Mouse (Mus musculus) kidney, postnatal 0 days (tissue): ENCODE measurements around the gene Zfp146. TPM values are rescaled to one million over a fixed set of nuclear protein-coding genes. Genes with fewer than 3 reads are reported as not detected.

Experiments used
- ATAC-seq: fragments of 200-750 bp; cut with Nextera tagmentation; replicated peaks from 2 replicates; pipeline ENCODE4 v1.8.0; 2017; ENCODE audit warnings: low read depth, moderate number of reproducible peaks, moderate TSS enrichment, moderate library complexity; ENCODE audit not compliant: low FRiP score
- DNase-seq: peaks from one replicate; pipeline ENCODE4 v3.0.0-alpha.2; 2016; ENCODE audit warnings: low spot score
- H3K27ac ChIP-seq: fragments of 300-500 bp; sonication (generic); 2 replicates; pipeline ENCODE4 v1.5.1; 2014; ENCODE audit warnings: mild to moderate bottlenecking
- H3K27me3 ChIP-seq: fragments of 300-500 bp; sonication (generic); 2 replicates; pipeline ENCODE4 v1.6.1; 2014; ENCODE audit warnings: low read length, mixed read lengths; ENCODE audit not compliant: insufficient read depth
- H3K36me3 ChIP-seq: fragments of 300-500 bp; sonication (generic); 2 replicates; pipeline ENCODE4 v1.6.1; 2014; ENCODE audit warnings: low read length, mixed read lengths; ENCODE audit not compliant: insufficient read depth
- H3K4me1 ChIP-seq: fragments of 300-500 bp; sonication (generic); replicated peaks from 2 replicates; pipeline ENCODE4 v1.6.1; 2014; ENCODE audit warnings: antibody characterized with exemption, low read length, mixed read lengths; ENCODE audit not compliant: insufficient read depth
- H3K4me2 ChIP-seq: fragments of 300-500 bp; sonication (generic); 2 replicates; pipeline ENCODE4 v1.6.1; 2014; ENCODE audit warnings: mild to moderate bottlenecking, low read length, moderate library complexity, mixed read lengths
- H3K4me3 ChIP-seq: fragments of 300-500 bp; sonication (generic); replicated peaks from 2 replicates; pipeline ENCODE4 v1.5.1; 2014; ENCODE audit warnings: low read depth, low read length
- H3K9ac ChIP-seq: fragments of 300-500 bp; sonication (generic); 2 replicates; pipeline ENCODE4 v1.6.1; 2014; ENCODE audit warnings: low read depth, low read length
- H3K9me3 ChIP-seq: fragments of 300-500 bp; sonication (generic); replicated peaks from 2 replicates; pipeline ENCODE4 v1.6.1; 2016; ENCODE audit warnings: low read length, inconsistent platforms, mixed read lengths
- CTCF ChIP-seq: IDR thresholded peaks from 2 replicates; pipeline ENCODE4 v1.5.1; 2016; ENCODE audit warnings: antibody characterized with exemption, low read depth, mild to moderate bottlenecking, moderate library complexity
- WGBS: fragments of 180-500 bp; shearing (Covaris S2); extraction: QIAGEN DNeasy Blood & Tissue Kit; methylation state at CpG from one replicate; pipeline ENCODE4 v1.1.7; 2014; 5-methylcytosine and 5-hydroxymethylcytosine counted together
- polyA plus RNA-seq: library from polyadenylated mRNA; unstranded; fragments of >200 nt; fragmentation: Nextera tagmentation; extraction: Ambion mirVana; gene quantifications from 2 replicates; pipeline ENCODE4 v1.2.1, GENCODE M21; 2015

The Zfp146 gene
- polyA plus RNA-seq, 1 experiment from 2014 or later: 10.6 TPM

DNA sequence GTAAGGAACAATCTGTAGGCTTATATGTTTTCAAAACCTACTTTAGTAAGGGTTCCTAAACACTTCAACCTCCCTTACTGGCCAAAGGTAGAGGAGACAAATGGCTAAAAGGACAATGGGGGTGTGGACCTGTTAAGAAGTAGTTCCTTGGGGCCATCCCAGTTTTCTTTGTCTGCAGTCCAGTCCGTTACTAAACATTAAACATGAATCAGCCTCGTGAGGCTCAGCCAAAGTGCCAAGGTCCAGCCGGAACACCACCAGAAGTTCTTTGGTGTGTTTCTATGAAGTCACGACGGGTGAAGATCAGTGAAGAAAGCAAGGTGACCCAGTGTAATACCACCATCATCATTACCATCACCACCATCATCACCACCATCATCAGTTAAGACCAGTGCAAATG lies 22.5 kb downstream of the Zfp146 start:
- peaks cover 14% of the 10 kb centered on the region for H3K9me3 ChIP-seq
- WGBS: 92% methylated on average over 5 of the region's 5 CpGs

GRCm38 (mm10) chr7:30143555-30144209 lies 25.9 kb downstream of the Zfp146 start:
- Histone ChIP-seq H3K27me3 (no peaks in the 10 kb centered on the region), H3K4me2 (peak overlapping the region; percentile 67), H3K9ac (peak overlapping the region; percentile 55), H3K4me1 (no peaks in the 10 kb centered on the region), H3K4me3 (peak overlapping the region; percentile 51), H3K36me3 (no peaks in the 10 kb centered on the region), H3K9me3 (0 out of 2 replicates have a peak, but pooled peaks cover 6% of the 10 kb centered on the region), H3K27ac (peak overlapping the region; percentile 62)
- TF ChIP-seq CTCF: no peak
- WGBS: 1% methylated on average over 35 of the region's 35 CpGs
- DNase-seq (peak; percentile 95), ATAC-seq (peak; percentile 91)

More for the DNA sequence above, 22.5 kb downstream of the Zfp146 start:
- ATAC-seq (no peak), DNase-seq (no peak)
- Histone ChIP-seq H3K27me3 (no peaks in the 10 kb centered on the region), H3K4me3 (no peak overlapping the region), H3K27ac (no peak overlapping the region), H3K9ac (no peak overlapping the region), H3K4me1 (no peaks in the 10 kb centered on the region), H3K36me3 (no peaks in the 10 kb centered on the region), H3K4me2 (no peak overlapping the region)
- no peak for TF ChIP-seq CTCF

DNA sequence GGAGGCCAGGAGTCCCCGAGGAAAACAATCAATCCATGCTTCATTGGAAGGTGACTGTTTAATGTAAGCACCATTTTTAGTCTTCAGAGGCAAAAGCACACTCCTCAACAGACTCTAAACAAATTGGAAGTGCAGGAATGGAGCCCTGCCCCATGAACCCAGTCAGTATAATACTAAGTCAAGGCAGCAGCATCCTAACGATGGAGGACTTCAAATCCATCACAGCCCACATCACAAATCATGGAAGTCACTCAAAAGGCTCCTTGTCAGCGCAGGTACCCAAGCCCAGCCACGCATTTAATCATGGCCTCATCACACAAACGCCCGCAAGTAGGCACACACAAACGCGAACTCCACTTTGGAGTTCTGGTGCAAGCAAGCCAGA lies 26.4 kb downstream of the Zfp146 start:
- DNase-seq (no peak), ATAC-seq (no peak)
- Histone ChIP-seq H3K4me2 (peak overlapping the region; percentile 67), H3K27me3 (no peaks in the 10 kb centered on the region), H3K36me3 (no peaks in the 10 kb centered on the region), H3K27ac (no peak overlapping the region), H3K9ac (peak overlapping the region; percentile 55), H3K9me3 (0 out of 2 replicates have a peak, but pooled peaks cover 6% of the 10 kb centered on the region), H3K4me3 (peak overlapping the region; percentile 51), H3K4me1 (no peaks in the 10 kb centered on the region)
- 9% methylated on average over 8 of the region's 8 CpGs for WGBS
- no peak for TF ChIP-seq CTCF

DNA sequence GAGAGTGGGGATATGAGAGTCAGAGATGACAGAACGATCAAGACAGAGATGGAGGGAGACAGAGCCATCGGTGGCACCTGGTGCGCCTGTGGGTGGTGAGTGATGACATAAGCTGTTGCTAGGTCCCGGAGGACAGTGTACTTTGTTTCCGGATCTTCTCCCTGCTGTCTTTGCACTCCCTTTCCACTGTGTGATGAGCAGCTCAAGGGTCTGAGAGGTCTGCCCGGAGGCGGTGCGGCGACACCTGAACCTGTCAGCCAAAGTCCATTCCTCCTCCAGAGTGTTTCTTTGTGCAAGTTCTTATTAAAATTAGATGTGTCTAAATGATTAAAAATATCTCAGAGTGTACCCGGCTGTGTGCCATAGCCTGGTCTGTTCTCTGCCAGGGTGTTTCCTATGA lies 32.7 kb downstream of the Zfp146 start:
- H3K4me1 ChIP-seq: no peaks in the 10 kb centered on the region
- H3K27me3 ChIP-seq: no peaks in the 10 kb centered on the region
- H3K27ac ChIP-seq: no peak overlapping the region
- no peak for TF ChIP-seq CTCF
- no peak overlapping the region for H3K9ac ChIP-seq
- no peak overlapping the region for H3K4me2 ChIP-seq
- H3K9me3 ChIP-seq: no peaks in the 10 kb centered on the region
- 88% methylated on average over 10 of the region's 10 CpGs for WGBS
- ATAC-seq: no peak
- no peak overlapping the region for H3K4me3 ChIP-seq
- DNase-seq: no peak
- H3K36me3 ChIP-seq: peaks cover 14% of the 10 kb centered on the region

- H3K27me3 ChIP-seq: no peaks in the 10 kb centered on the region
- TF ChIP-seq CTCF: no peak
- H3K9ac ChIP-seq: no peak overlapping the region
- no peak for DNase-seq
- H3K27ac ChIP-seq: no peak overlapping the region
- 92% methylated on average over 4 of the region's 4 CpGs for WGBS
- H3K4me3 ChIP-seq: no peak overlapping the region
- H3K36me3 ChIP-seq: peaks cover 24% of the 10 kb centered on the region
- no peak for ATAC-seq
- no peaks in the 10 kb centered on the region for H3K9me3 ChIP-seq
- no peak overlapping the region for H3K4me2 ChIP-seq
- no peaks in the 10 kb centered on the region for H3K4me1 ChIP-seq
Measured at GRCm38 (mm10) chr7:30132396-30132795, 37.2 kb downstream of the Zfp146 start.

DNA sequence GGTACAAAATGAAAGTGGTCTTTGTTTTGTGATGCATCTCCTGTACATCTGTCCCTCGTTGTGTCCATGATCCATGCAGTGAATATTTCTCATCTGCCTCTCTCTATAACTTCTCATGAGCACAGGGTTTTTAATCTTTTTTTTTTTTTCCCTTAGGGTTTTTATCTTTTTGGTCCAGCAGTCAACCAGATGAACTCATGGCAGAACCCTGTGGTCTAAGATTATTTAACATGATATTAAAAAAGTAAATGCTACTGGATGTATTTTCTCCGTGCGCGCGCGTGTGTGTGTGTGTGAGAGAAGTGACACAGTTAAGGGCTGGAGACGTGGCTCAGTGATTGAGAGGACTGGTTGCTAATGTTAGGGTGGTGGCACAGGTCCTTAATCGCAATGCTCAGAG lies 39.6 kb downstream of the Zfp146 start:
- Histone ChIP-seq H3K27me3 (no peaks in the 10 kb centered on the region), H3K36me3 (peaks cover 28% of the 10 kb centered on the region), H3K4me2 (no peak overlapping the region), H3K9ac (no peak overlapping the region), H3K4me3 (no peak overlapping the region), H3K27ac (no peak overlapping the region), H3K9me3 (no peaks in the 10 kb centered on the region), H3K4me1 (no peaks in the 10 kb centered on the region)
- DNase-seq: no peak
- no peak for TF ChIP-seq CTCF
- ATAC-seq: no peak
- WGBS: 93% methylated on average over 8 of the region's 8 CpGs

GRCm38 (mm10) chr7:30122188-30122530 lies 47.4 kb downstream of the Zfp146 start:
- peak; percentile 43 for DNase-seq
- no peak for TF ChIP-seq CTCF
- Histone ChIP-seq H3K4me2 (peak overlapping the region; percentile 84), H3K36me3 (0 out of 2 replicates have a peak, but pooled peaks cover 4% of the 10 kb centered on the region), H3K9me3 (no peaks in the 10 kb centered on the region), H3K27ac (peak overlapping the region; percentile 21; the same call in 1 of the 2 replicates), H3K4me1 (no peaks in the 10 kb centered on the region), H3K4me3 (peak overlapping the region; percentile 64), H3K9ac (peak overlapping the region; percentile 53), H3K27me3 (no peaks in the 10 kb centered on the region)
- ATAC-seq: no peak
- 3% methylated on average over 15 of the region's 15 CpGs for WGBS
